Mouse (Mus musculus): ENCODE measurements at regions not wholly inside any gene's neighbourhood (a gene's known extent, or its start where the extent isn't known, plus 50 kb on each side); places are given as distances from the start of the nearest gene placed in this dataset.

DNA sequence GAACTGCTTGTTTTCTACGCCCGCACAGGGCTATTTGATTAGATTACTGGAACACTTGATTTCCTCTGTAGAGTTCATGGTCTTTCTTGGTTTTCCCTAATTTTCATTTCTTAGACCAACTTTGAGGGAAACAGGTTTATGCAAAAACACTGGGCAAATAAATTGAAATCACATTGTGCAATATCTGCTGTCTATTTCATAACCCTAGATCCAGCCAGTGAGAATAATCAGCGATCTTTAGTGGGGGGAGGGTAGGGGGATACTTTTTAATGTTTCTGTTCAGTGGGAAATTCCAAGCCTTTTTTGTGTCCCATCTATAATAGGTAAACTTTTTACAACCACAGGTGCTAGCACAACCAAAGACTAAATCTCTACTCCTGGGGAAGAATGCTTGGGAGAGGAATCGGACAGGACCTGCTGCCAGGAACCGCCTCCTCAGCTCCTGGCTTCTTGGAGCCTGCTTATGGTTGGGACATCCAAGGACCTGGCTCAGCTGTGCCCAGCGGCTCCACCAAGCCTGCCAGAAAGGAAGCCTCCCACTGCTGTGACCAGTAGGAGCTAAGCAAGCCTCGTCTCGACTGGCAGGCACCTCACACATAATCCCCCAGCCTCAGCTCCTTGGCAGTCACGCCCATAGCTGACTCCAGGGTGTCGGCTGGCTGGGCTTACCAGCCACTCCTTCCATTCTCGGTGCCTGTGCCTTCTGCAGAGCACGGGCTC lies 80.8 kb upstream of the Irs2 start:
- H3K36me3 ChIP-seq (ENCODE audit: control insufficient read depth, insufficient read depth, low read length), result no peaks in the 10 kb centered on the region
- WGBS, result 43% methylated on average over 12 of the region's 12 CpGs
- no peaks in the 10 kb centered on the region for H3K27me3 ChIP-seq (ENCODE audit: control insufficient read depth, insufficient read depth, low read length)
- no peak overlapping the region for H3K9ac ChIP-seq (replicated peaks; ENCODE audit: low read depth, low read length)
- no peaks in the 10 kb centered on the region for H3K9me3 ChIP-seq (ENCODE audit: control insufficient read depth, low read depth, low read length)
- H3K27ac ChIP-seq (ENCODE audit: low read length), result no peak overlapping the region
- H3K4me1 ChIP-seq (ENCODE audit: control insufficient read depth, insufficient read depth, low read length), result 0 out of 2 replicates have a peak, but pooled peaks cover 3% of the 10 kb centered on the region
- no peak overlapping the region for H3K4me3 ChIP-seq (ENCODE audit: low read depth, low read length)
- H3K4me2 ChIP-seq (replicated peaks; ENCODE audit: low read depth, low read length), result no peak overlapping the region
- ATAC-seq (ENCODE audit: insufficient number of reproducible peaks, insufficient read depth, low FRiP score, low read depth), result no peak

DNA sequence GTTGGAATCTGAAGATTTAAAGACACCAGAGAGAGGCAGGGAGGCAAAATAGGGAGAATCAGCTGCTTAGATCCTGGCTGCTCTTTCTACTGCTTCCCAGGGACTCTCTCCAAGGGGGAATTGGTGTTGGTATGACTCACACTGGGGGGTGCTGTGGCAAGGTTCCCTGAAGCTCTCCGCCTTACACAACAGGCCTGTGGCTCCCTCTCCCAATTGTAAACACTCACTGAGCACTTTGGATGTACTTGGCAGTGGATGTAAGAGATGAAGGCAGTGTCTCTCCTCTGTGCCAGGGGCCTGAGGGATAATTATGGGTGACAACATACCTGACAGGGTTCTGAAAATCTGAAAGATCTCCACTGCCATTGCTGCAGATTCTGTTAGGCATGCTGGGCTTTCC lies 77.0 kb upstream of the Irs2 start:
- no peak for ATAC-seq (ENCODE audit: insufficient number of reproducible peaks, insufficient read depth, low FRiP score, low read depth)
- Histone ChIP-seq H3K27ac (ENCODE audit: low read length) (no peak overlapping the region), H3K4me2 (replicated peaks; ENCODE audit: low read depth, low read length) (no peak overlapping the region), H3K4me1 (ENCODE audit: control insufficient read depth, insufficient read depth, low read length) (no peaks in the 10 kb centered on the region), H3K4me3 (ENCODE audit: low read depth, low read length) (no peak overlapping the region), H3K27me3 (ENCODE audit: control insufficient read depth, insufficient read depth, low read length) (no peaks in the 10 kb centered on the region), H3K36me3 (ENCODE audit: control insufficient read depth, insufficient read depth, low read length) (no peaks in the 10 kb centered on the region), H3K9me3 (ENCODE audit: control insufficient read depth, low read depth, low read length) (no peaks in the 10 kb centered on the region), H3K9ac (replicated peaks; ENCODE audit: low read depth, low read length) (no peak overlapping the region)
- 50% methylated on average over 1 of the region's 1 CpGs for WGBS

DNA sequence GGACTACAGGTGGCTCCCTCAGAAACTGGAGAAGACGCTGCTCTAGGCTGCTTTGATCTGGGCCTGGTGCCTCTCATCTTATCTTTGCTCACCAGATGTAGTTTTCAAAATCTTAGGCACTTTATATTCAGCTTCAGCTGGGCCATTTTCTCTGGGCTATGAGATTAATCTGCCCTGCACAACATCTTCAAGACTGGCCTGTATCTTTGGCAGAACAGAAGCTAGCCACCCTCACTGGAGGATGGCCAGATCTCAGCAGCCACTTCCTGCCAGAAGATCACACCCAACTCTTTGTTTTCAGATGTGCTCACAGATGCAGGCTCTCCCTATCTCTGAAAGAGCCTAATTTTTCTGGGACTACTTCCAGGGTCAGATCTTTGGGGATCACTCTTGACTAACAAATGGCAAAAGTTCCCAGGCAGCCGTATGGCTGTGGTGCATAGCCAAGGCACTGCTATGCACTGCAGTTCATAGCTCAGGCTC lies 75.8 kb upstream of the Irs2 start:
- H3K36me3 ChIP-seq (ENCODE audit: control insufficient read depth, insufficient read depth, low read length), result no peaks in the 10 kb centered on the region
- H3K4me1 ChIP-seq (ENCODE audit: control insufficient read depth, insufficient read depth, low read length), result peaks cover 8% of the 10 kb centered on the region; the same call in 1 of the 2 replicates
- 0 out of 2 replicates have a peak, but pooled peaks have one; percentile 40 for ATAC-seq (ENCODE audit: insufficient number of reproducible peaks, insufficient read depth, low FRiP score, low read depth)
- H3K27me3 ChIP-seq (ENCODE audit: control insufficient read depth, insufficient read depth, low read length), result no peaks in the 10 kb centered on the region
- no peak overlapping the region for H3K27ac ChIP-seq (ENCODE audit: low read length)
- WGBS, result 54% methylated on average over 2 of the region's 2 CpGs
- no peak overlapping the region for H3K9ac ChIP-seq (replicated peaks; ENCODE audit: low read depth, low read length)
- H3K4me3 ChIP-seq (ENCODE audit: low read depth, low read length), result no peak overlapping the region
- H3K9me3 ChIP-seq (ENCODE audit: control insufficient read depth, low read depth, low read length), result no peaks in the 10 kb centered on the region
- H3K4me2 ChIP-seq (replicated peaks; ENCODE audit: low read depth, low read length), result no peak overlapping the region

DNA sequence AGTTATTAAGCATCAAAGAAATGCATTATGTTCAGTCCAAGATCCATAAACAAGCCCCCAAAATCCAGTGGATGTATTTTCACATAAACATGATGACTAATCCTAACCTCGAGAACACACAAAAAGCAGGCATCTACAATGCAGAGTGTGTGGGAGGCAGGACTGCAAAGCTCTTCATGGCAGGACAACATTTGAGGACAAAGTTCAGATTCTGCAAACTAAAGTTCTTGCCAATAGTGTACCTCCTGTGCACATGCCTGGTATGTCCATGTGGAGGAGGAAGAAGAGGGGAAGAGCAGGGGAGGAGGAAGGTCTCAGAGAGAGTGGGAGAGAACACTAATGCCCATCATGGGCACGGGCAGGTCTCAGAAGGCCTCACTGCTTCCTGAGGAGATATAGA lies 72.6 kb upstream of the Irs2 start:
- Histone ChIP-seq H3K4me3 (ENCODE audit: low read depth, low read length) (no peak overlapping the region), H3K4me1 (ENCODE audit: control insufficient read depth, insufficient read depth, low read length) (peaks cover 33% of the 10 kb centered on the region), H3K4me2 (replicated peaks; ENCODE audit: low read depth, low read length) (no peak overlapping the region), H3K27me3 (ENCODE audit: control insufficient read depth, insufficient read depth, low read length) (no peaks in the 10 kb centered on the region), H3K36me3 (ENCODE audit: control insufficient read depth, insufficient read depth, low read length) (no peaks in the 10 kb centered on the region), H3K9me3 (ENCODE audit: control insufficient read depth, low read depth, low read length) (no peaks in the 10 kb centered on the region), H3K9ac (replicated peaks; ENCODE audit: low read depth, low read length) (no peak overlapping the region), H3K27ac (ENCODE audit: low read length) (no peak overlapping the region)
- WGBS, result 72% methylated on average over 2 of the region's 2 CpGs
- ATAC-seq (ENCODE audit: insufficient number of reproducible peaks, insufficient read depth, low FRiP score, low read depth), result no peak

DNA sequence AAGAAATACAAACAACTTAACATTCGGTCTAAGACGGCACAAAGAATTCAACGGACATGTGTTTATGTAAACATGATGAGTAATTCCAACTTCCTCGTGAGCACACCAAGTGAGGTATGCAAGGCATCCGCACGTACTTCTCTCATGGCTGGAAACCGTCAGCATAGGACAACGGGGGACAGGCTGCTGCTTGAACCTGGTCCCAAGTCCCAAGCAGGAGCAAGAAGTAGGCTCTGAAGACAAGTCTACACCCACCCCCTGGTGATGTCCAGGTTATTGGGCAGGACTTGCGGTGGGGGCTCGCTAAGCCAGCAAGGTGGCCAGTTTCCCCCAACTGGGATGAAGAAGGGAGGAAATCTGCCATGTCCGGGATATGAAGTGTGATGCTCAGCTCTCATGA lies 71.5 kb upstream of the Irs2 start:
- Histone ChIP-seq H3K27ac (ENCODE audit: low read length) (no peak overlapping the region), H3K4me2 (replicated peaks; ENCODE audit: low read depth, low read length) (no peak overlapping the region), H3K27me3 (ENCODE audit: control insufficient read depth, insufficient read depth, low read length) (no peaks in the 10 kb centered on the region), H3K4me3 (ENCODE audit: low read depth, low read length) (no peak overlapping the region), H3K9me3 (ENCODE audit: control insufficient read depth, low read depth, low read length) (no peaks in the 10 kb centered on the region), H3K4me1 (ENCODE audit: control insufficient read depth, insufficient read depth, low read length) (peaks cover 33% of the 10 kb centered on the region), H3K36me3 (ENCODE audit: control insufficient read depth, insufficient read depth, low read length) (no peaks in the 10 kb centered on the region), H3K9ac (replicated peaks; ENCODE audit: low read depth, low read length) (no peak overlapping the region)
- WGBS, result 32% methylated on average over 11 of the region's 11 CpGs
- no peak for ATAC-seq (ENCODE audit: insufficient number of reproducible peaks, insufficient read depth, low FRiP score, low read depth)

DNA sequence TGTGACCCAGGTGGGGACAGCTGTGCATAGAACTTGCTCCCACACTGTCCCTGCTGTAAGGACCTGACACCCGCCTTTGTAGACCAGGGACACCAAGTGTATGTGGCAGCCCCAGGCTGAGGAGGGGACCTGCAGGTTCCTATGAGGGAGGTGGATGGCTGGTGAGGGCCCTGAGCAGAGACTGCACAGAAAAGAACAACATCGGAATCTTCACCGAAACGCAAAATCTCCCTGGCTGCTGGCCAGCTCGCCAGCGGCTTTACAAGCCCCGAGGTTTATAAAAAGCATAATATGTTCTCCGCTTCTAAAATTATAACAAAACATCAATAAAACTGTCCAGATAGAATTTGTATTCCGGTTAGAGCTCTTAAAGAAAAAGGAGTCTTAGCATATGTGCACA lies 68.9 kb upstream of the Irs2 start:
- Histone ChIP-seq H3K27ac (ENCODE audit: low read length) (peak overlapping the region; percentile 48; the same call in 1 of the 2 replicates), H3K9me3 (ENCODE audit: control insufficient read depth, low read depth, low read length) (no peaks in the 10 kb centered on the region), H3K9ac (replicated peaks; ENCODE audit: low read depth, low read length) (no peak overlapping the region), H3K27me3 (ENCODE audit: control insufficient read depth, insufficient read depth, low read length) (no peaks in the 10 kb centered on the region), H3K4me3 (ENCODE audit: low read depth, low read length) (no peak overlapping the region), H3K4me2 (replicated peaks; ENCODE audit: low read depth, low read length) (peak overlapping the region; percentile 27), H3K4me1 (ENCODE audit: control insufficient read depth, insufficient read depth, low read length) (peaks cover 33% of the 10 kb centered on the region), H3K36me3 (ENCODE audit: control insufficient read depth, insufficient read depth, low read length) (no peaks in the 10 kb centered on the region)
- peak; percentile 49; the same call in 1 of the 2 replicates for ATAC-seq (ENCODE audit: insufficient number of reproducible peaks, insufficient read depth, low FRiP score, low read depth)
- 27% methylated on average over 9 of the region's 9 CpGs for WGBS

DNA sequence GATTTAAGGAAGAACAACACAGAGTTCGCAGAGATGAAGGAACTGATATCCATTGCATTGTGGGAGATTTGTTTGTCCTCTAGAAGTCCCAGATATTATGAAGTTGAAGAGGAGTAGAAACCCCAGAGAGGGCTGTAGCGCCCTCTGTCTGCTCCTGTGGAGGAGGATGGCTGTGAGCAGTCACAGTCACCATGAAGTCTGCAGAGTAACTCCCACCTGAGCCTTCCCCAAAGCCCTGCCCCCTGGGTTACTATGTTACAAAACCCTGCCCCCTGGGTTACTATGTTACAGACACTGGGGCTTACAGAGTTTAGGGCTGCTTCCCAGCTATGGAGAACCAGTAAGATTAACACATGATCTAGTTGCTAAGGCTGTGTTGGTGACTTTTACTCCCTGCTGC lies 62.9 kb upstream of the Irs2 start:
- Histone ChIP-seq H3K9ac (replicated peaks; ENCODE audit: low read depth, low read length) (no peak overlapping the region), H3K27ac (ENCODE audit: low read length) (no peak overlapping the region), H3K9me3 (ENCODE audit: control insufficient read depth, low read depth, low read length) (no peaks in the 10 kb centered on the region), H3K4me2 (replicated peaks; ENCODE audit: low read depth, low read length) (no peak overlapping the region), H3K4me1 (ENCODE audit: control insufficient read depth, insufficient read depth, low read length) (no peaks in the 10 kb centered on the region; the same call in 1 of the 2 replicates), H3K36me3 (ENCODE audit: control insufficient read depth, insufficient read depth, low read length) (no peaks in the 10 kb centered on the region), H3K4me3 (ENCODE audit: low read depth, low read length) (no peak overlapping the region), H3K27me3 (ENCODE audit: control insufficient read depth, insufficient read depth, low read length) (no peaks in the 10 kb centered on the region)
- 72% methylated on average over 2 of the region's 2 CpGs for WGBS
- ATAC-seq (ENCODE audit: insufficient number of reproducible peaks, insufficient read depth, low FRiP score, low read depth), result no peak

DNA sequence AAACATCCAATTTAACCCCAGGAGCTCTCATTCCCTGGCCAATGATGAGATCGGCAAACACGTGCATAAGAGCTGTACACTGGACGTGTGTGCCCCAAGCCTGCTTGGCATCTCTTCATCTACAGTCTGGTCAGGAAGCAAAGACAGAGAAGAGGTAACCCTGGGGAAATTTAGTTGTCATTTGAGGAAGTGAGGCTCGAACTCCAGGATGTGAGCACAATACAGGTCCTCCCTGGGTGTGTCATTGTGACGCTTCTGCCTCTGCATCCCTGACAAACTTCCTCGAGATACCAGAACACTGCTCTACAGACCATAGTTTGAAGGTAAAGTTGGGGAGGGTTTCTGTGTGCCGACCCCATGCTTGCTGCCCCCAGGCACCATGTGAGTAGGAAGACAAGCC lies 59.2 kb upstream of the Irs2 start:
- Histone ChIP-seq H3K27ac (ENCODE audit: low read length) (no peak overlapping the region), H3K4me1 (ENCODE audit: control insufficient read depth, insufficient read depth, low read length) (no peaks in the 10 kb centered on the region; the same call in 1 of the 2 replicates), H3K4me3 (ENCODE audit: low read depth, low read length) (no peak overlapping the region), H3K36me3 (ENCODE audit: control insufficient read depth, insufficient read depth, low read length) (no peaks in the 10 kb centered on the region), H3K9me3 (ENCODE audit: control insufficient read depth, low read depth, low read length) (no peaks in the 10 kb centered on the region), H3K4me2 (replicated peaks; ENCODE audit: low read depth, low read length) (no peak overlapping the region), H3K9ac (replicated peaks; ENCODE audit: low read depth, low read length) (no peak overlapping the region), H3K27me3 (ENCODE audit: control insufficient read depth, insufficient read depth, low read length) (no peaks in the 10 kb centered on the region)
- ATAC-seq (ENCODE audit: insufficient number of reproducible peaks, insufficient read depth, low FRiP score, low read depth), result no peak
- WGBS, result 87% methylated on average over 7 of the region's 7 CpGs

DNA sequence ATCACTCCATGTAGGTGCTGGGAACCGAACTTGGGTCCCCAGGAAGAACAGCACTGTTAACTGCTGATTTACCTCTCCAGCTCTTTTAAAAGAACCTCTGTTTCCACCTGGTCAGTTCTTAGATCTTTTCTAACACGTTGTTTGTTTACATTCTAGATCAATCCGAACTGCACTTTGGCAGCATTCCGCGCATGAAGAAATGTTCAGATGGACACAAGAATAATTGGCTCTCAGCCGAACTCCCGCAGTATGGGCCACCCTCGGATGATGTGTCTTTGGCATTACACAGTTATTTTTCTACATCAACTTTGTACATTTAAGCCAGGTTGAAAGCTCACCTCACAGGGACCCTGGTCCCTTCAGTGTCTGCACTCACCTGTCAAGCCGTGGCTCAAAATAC lies 57.7 kb upstream of the Irs2 start:
- peaks cover 6% of the 10 kb centered on the region; the same call in 1 of the 2 replicates for H3K4me1 ChIP-seq (ENCODE audit: control insufficient read depth, insufficient read depth, low read length)
- H3K27me3 ChIP-seq (ENCODE audit: control insufficient read depth, insufficient read depth, low read length), result no peaks in the 10 kb centered on the region
- H3K9me3 ChIP-seq (ENCODE audit: control insufficient read depth, low read depth, low read length), result no peaks in the 10 kb centered on the region
- H3K27ac ChIP-seq (ENCODE audit: low read length), result no peak overlapping the region
- 74% methylated on average over 9 of the region's 9 CpGs for WGBS
- ATAC-seq (ENCODE audit: insufficient number of reproducible peaks, insufficient read depth, low FRiP score, low read depth), result no peak
- H3K4me3 ChIP-seq (ENCODE audit: low read depth, low read length), result no peak overlapping the region
- H3K4me2 ChIP-seq (replicated peaks; ENCODE audit: low read depth, low read length), result no peak overlapping the region
- no peaks in the 10 kb centered on the region for H3K36me3 ChIP-seq (ENCODE audit: control insufficient read depth, insufficient read depth, low read length)
- H3K9ac ChIP-seq (replicated peaks; ENCODE audit: low read depth, low read length), result no peak overlapping the region
